Mouse (Mus musculus) limb, embryonic 12.5 days (tissue): Measurements from ENCODE around the gene Fam126a. TPM values are rescaled to one million over a fixed set of nuclear protein-coding genes. Genes with fewer than 3 reads are reported as not detected.

ENCODE experiments used
- ATAC-seq: fragments of 200-750 bp; cut with Nextera tagmentation; 2 replicates; pipeline ENCODE4 v1.8.0; 2017; ENCODE audit warnings: low read depth, moderate TSS enrichment; ENCODE audit not compliant: insufficient number of reproducible peaks, insufficient read depth, low FRiP score, low TSS enrichment
- H3K27ac ChIP-seq: fragments of 300-500 bp; sonication (generic); 2 replicates; pipeline ENCODE4 v1.5.1; 2016; ENCODE audit warnings: mild to moderate bottlenecking, moderate library complexity
- H3K27me3 ChIP-seq: fragments of 300-500 bp; sonication (generic); 2 replicates; pipeline ENCODE4 v1.6.1; 2016; ENCODE audit warnings: mild to moderate bottlenecking, moderate library complexity
- H3K36me3 ChIP-seq: fragments of 300-500 bp; sonication (generic); 2 replicates; pipeline ENCODE4 v1.6.1; 2016; ENCODE audit warnings: mild to moderate bottlenecking, moderate library complexity
- H3K4me1 ChIP-seq: fragments of 300-500 bp; sonication (generic); replicated peaks from 2 replicates; pipeline ENCODE4 v1.6.1; 2016
- H3K4me2 ChIP-seq: fragments of 300-500 bp; sonication (generic); 2 replicates; pipeline ENCODE4 v1.6.1; 2016; ENCODE audit warnings: mild to moderate bottlenecking, moderate library complexity
- H3K4me3 ChIP-seq: fragments of 300-500 bp; sonication (generic); replicated peaks from 2 replicates; pipeline ENCODE4 v1.5.1; 2016; ENCODE audit warnings: mild to moderate bottlenecking
- H3K9ac ChIP-seq: fragments of 300-500 bp; sonication (generic); replicated peaks from 2 replicates; pipeline ENCODE4 v1.6.1; 2016; ENCODE audit warnings: mild to moderate bottlenecking, moderate library complexity
- H3K9me3 ChIP-seq: fragments of 300-500 bp; sonication (generic); 2 replicates; pipeline ENCODE4 v1.6.1; 2016; ENCODE audit warnings: mild to moderate bottlenecking, moderate library complexity
- WGBS: fragments of 180-500 bp; shearing (Covaris S2); methylation state at CpG from one replicate; pipeline ENCODE4 v1.1.7; 2016; 5-methylcytosine and 5-hydroxymethylcytosine counted together
- polyA plus RNA-seq: library from polyadenylated mRNA; unstranded; fragments of >200 nt; fragmentation: Nextera tagmentation; extraction: Ambion mirVana; gene quantifications from 2 replicates; pipeline ENCODE4 v1.2.1, GENCODE M21; 2016

The Fam126a gene
- polyA plus RNA-seq, 1 experiment from 2014 or later, result 40.0 TPM

GRCm38 (mm10) chr5:23992876-23993552, 37.5 kb downstream of the Fam126a start:
- H3K9me3 ChIP-seq, result no peaks in the 10 kb centered on the region
- H3K4me3 ChIP-seq, result no peak overlapping the region
- peak overlapping the region; percentile 77 for H3K27ac ChIP-seq
- no peak; the same call in 1 of the 2 replicates for ATAC-seq
- no peaks in the 10 kb centered on the region for H3K27me3 ChIP-seq
- no peaks in the 10 kb centered on the region for H3K36me3 ChIP-seq
- 67% methylated on average over 5 of the region's 5 CpGs for WGBS
- H3K4me2 ChIP-seq, result no peak overlapping the region
- no peak overlapping the region for H3K9ac ChIP-seq
- peaks cover 18% of the 10 kb centered on the region for H3K4me1 ChIP-seq

GRCm38 (mm10) chr5:23990001-23990400, 40.5 kb downstream of the Fam126a start:
- H3K9me3 ChIP-seq, result no peaks in the 10 kb centered on the region
- WGBS, result 75% methylated on average over 3 of the region's 3 CpGs
- ATAC-seq, result no peak

GRCm38 (mm10) chr5:23987792-23988191, 42.7 kb downstream of the Fam126a start:
- peaks cover 4% of the 10 kb centered on the region; the same call in 1 of the 2 replicates for H3K4me1 ChIP-seq
- no peak overlapping the region for H3K27ac ChIP-seq
- H3K36me3 ChIP-seq, result peaks cover 14% of the 10 kb centered on the region
- no peak overlapping the region for H3K4me2 ChIP-seq
- H3K9me3 ChIP-seq, result no peaks in the 10 kb centered on the region
- 49% methylated on average over 10 of the region's 10 CpGs for WGBS
- H3K4me3 ChIP-seq, result no peak overlapping the region
- no peak overlapping the region for H3K9ac ChIP-seq
- no peaks in the 10 kb centered on the region for H3K27me3 ChIP-seq
- ATAC-seq, result no peak

More at GRCm38 (mm10) chr5:23990001-23990400, 40.5 kb downstream of the Fam126a start:
- Histone ChIP-seq H3K36me3 (peaks cover 11% of the 10 kb centered on the region), H3K27ac (0 out of 2 replicates have a peak overlapping the region, but pooled peaks have one; percentile 12), H3K4me1 (peaks cover 18% of the 10 kb centered on the region), H3K4me2 (no peak overlapping the region), H3K9ac (no peak overlapping the region), H3K27me3 (no peaks in the 10 kb centered on the region), H3K4me3 (no peak overlapping the region)

DNA sequence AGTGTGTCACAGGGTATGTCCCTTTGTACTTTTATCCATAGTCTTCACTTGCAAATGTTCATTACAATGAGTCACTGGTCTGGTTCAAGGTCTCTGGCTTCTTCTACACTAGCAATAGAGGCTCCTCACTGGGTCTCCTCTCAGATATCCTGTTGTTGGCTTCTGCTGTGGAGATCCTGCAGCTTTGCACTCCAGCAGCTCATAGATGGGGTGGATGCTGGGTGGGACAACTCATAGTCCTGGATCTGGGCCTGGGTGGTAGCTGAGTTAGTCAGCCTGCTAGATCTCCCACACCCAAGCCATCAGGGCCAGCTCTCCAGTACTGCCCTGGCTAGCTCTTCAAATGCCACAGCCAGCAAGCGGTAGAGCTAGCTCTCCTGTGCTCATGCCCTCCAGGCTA, 48.4 kb downstream of the Fam126a start:
- Histone ChIP-seq H3K27me3 (no peaks in the 10 kb centered on the region; the same call in 1 of the 2 replicates), H3K4me1 (no peaks in the 10 kb centered on the region), H3K27ac (no peak overlapping the region), H3K4me2 (no peak overlapping the region), H3K9me3 (no peaks in the 10 kb centered on the region), H3K9ac (no peak overlapping the region), H3K36me3 (peaks cover 45% of the 10 kb centered on the region), H3K4me3 (no peak overlapping the region)
- 84% methylated on average over 1 of the region's 1 CpGs for WGBS
- ATAC-seq, result no peak

GRCm38 (mm10) chr5:23978516-23978915, 52.0 kb downstream of the Fam126a start:
- H3K36me3 ChIP-seq, result peaks cover 39% of the 10 kb centered on the region
- H3K27ac ChIP-seq, result no peak overlapping the region
- no peak for ATAC-seq
- 93% methylated on average over 14 of the region's 14 CpGs for WGBS
- H3K9ac ChIP-seq, result no peak overlapping the region
- H3K4me2 ChIP-seq, result no peak overlapping the region
- no peaks in the 10 kb centered on the region for H3K4me1 ChIP-seq
- H3K4me3 ChIP-seq, result no peak overlapping the region
- no peaks in the 10 kb centered on the region; the same call in 1 of the 2 replicates for H3K27me3 ChIP-seq
- no peaks in the 10 kb centered on the region for H3K9me3 ChIP-seq

DNA sequence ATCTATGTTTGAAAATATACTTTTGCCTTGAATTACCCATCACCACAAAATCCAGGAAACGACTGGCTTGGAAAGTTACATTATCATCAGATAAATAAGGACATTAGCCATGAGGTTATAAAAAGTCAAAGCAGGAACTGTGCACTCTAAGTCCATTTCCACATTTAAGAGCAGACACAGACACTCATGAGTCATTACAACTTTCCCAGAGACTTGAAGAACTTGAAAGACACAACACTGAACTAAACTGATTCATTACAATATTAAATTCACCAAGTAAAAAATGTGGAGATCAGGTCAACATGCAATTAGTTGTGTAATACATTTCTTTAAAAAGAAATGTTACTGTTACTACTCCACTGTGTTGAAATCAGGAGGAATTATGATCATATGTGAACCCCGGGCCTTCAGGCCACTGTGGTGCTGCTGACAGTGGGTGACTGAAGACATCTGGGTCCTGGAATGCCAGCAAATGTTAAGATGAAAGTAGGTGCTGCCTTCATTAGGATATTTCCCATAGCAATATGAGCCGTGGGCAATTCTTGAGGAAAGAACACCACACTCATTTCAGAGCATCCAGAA, 55.4 kb downstream of the Fam126a start:
- no peak overlapping the region for H3K27ac ChIP-seq
- peaks cover 21% of the 10 kb centered on the region for H3K36me3 ChIP-seq
- no peaks in the 10 kb centered on the region for H3K4me1 ChIP-seq
- no peak overlapping the region for H3K4me3 ChIP-seq
- no peaks in the 10 kb centered on the region for H3K9me3 ChIP-seq
- no peak overlapping the region for H3K9ac ChIP-seq
- H3K4me2 ChIP-seq, result no peak overlapping the region
- H3K27me3 ChIP-seq, result no peaks in the 10 kb centered on the region; the same call in 1 of the 2 replicates
- WGBS, result 65% methylated on average over 3 of the region's 3 CpGs
- ATAC-seq, result no peak

- Histone ChIP-seq H3K27me3 (no peaks in the 10 kb centered on the region), H3K4me3 (no peak overlapping the region), H3K4me1 (no peaks in the 10 kb centered on the region), H3K36me3 (peaks cover 6% of the 10 kb centered on the region; the same call in 1 of the 2 replicates), H3K9me3 (no peaks in the 10 kb centered on the region), H3K4me2 (no peak overlapping the region), H3K9ac (no peak overlapping the region), H3K27ac (no peak overlapping the region)
- ATAC-seq, result no peak
- 79% methylated on average over 5 of the region's 5 CpGs for WGBS
Observed at GRCm38 (mm10) chr5:23967705-23968104, 62.8 kb downstream of the Fam126a start.

GRCm38 (mm10) chr5:23964599-23965165, 65.8 kb downstream of the Fam126a start:
- no peaks in the 10 kb centered on the region for H3K9me3 ChIP-seq
- 75% methylated on average over 10 of the region's 10 CpGs for WGBS
- no peak overlapping the region for H3K27ac ChIP-seq
- peaks cover 14% of the 10 kb centered on the region; the same call in 1 of the 2 replicates for H3K4me1 ChIP-seq
- no peaks in the 10 kb centered on the region for H3K27me3 ChIP-seq
- peaks cover 6% of the 10 kb centered on the region; the same call in 1 of the 2 replicates for H3K36me3 ChIP-seq
- no peak for ATAC-seq
- no peak overlapping the region for H3K9ac ChIP-seq
- H3K4me3 ChIP-seq, result no peak overlapping the region
- H3K4me2 ChIP-seq, result no peak overlapping the region

GRCm38 (mm10) chr5:23953047-23953446, 77.4 kb downstream of the Fam126a start:
- ATAC-seq, result no peak
- Histone ChIP-seq H3K4me2 (no peak overlapping the region), H3K27me3 (no peaks in the 10 kb centered on the region), H3K9ac (no peak overlapping the region), H3K9me3 (no peaks in the 10 kb centered on the region), H3K4me3 (no peak overlapping the region), H3K36me3 (no peaks in the 10 kb centered on the region), H3K27ac (no peak overlapping the region), H3K4me1 (no peaks in the 10 kb centered on the region)
- WGBS, result 88% methylated on average over 5 of the region's 5 CpGs

- Histone ChIP-seq H3K4me2 (no peak overlapping the region), H3K4me1 (no peaks in the 10 kb centered on the region), H3K9me3 (no peaks in the 10 kb centered on the region), H3K27me3 (no peaks in the 10 kb centered on the region), H3K9ac (no peak overlapping the region), H3K36me3 (no peaks in the 10 kb centered on the region), H3K27ac (no peak overlapping the region), H3K4me3 (no peak overlapping the region)
- ATAC-seq, result no peak
- WGBS, result 33% methylated on average over 3 of the region's 3 CpGs
Observed at GRCm38 (mm10) chr5:23948071-23948470, 82.4 kb downstream of the Fam126a start.

DNA sequence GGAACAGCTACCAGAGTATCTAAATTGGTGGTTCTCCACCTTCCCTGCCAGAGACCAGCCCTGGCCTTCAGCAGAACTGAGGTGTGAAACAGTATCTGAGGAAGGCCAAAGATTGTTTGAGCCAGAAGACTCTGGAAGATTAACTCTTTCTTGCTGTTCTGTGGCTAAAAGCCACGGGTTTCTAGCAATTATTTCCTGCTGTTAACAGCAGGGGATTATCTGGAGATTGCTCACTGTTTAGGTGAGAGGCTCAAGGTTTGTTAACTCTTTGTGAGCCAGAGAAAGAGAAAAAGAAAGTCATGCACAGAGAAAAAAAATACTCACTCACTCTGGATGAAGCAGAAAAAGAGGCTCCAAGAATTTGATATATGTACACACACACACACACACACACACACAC, 85.4 kb downstream of the Fam126a start:
- ATAC-seq, result no peak
- H3K4me1 ChIP-seq, result no peaks in the 10 kb centered on the region
- no peak overlapping the region for H3K4me2 ChIP-seq
- H3K27me3 ChIP-seq, result no peaks in the 10 kb centered on the region
- H3K36me3 ChIP-seq, result no peaks in the 10 kb centered on the region
- no peak overlapping the region for H3K9ac ChIP-seq
- no peak overlapping the region for H3K4me3 ChIP-seq
- H3K27ac ChIP-seq, result no peak overlapping the region
- 5% methylated on average over 1 of the region's 1 CpGs for WGBS
- H3K9me3 ChIP-seq, result 0 out of 2 replicates have a peak, but pooled peaks cover 5% of the 10 kb centered on the region
